Mouse (Mus musculus) small intestine, adult 2 months (tissue): ENCODE measurements around the gene Sirpb1a.
"Not testable (repeated sequence)": the region's sequence is repeated elsewhere in the genome, so short reads cannot be mapped to it uniquely, and the experiment has no call there.

ENCODE experiments used
- CTCF ChIP-seq: fragments of 200-500 bp; IDR thresholded peaks from 2 replicates; pipeline ENCODE4 v1.5.1; 2012; ENCODE audit warnings: low read depth, mild to moderate bottlenecking, control low read depth, inconsistent platforms, low read length, moderate library complexity, mixed read lengths; ENCODE audit not compliant: insufficient replicate concordance, insufficient read length; ENCODE audit errors: extremely low read depth
- POLR2A ChIP-seq: fragments of 200-500 bp; IDR thresholded peaks from 2 replicates; pipeline ENCODE4 v1.6.1; 2012; ENCODE audit warnings: low read depth, mild to moderate bottlenecking, control low read depth, inconsistent platforms, low read length, moderate library complexity

DNA sequence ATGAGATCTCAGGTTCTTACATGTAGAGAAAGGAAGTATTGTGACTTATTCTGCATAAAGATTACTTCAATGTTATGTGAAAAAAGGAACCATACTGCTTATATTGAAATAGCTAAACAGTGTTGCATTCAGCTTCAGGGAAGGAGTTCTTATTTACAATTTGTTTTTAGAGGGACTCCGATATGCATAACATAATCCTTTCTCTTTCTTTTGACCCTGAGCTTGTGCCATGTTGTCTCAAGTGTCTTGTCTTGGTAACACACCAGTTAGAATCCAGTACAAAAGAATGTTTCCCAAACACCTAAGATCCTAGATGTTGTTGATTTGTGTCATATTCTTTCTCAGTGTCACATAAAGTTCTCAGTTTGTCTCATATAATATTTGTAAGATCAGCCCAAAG is at the start of gene Sirpb1a:
- TF ChIP-seq CTCF, POLR2A: not testable (repeated sequence)
